Mouse (Mus musculus) heart, embryonic 16.5 days (tissue): ENCODE measurements around the gene Slc12a1. TPM values are rescaled to one million over a fixed set of nuclear protein-coding genes. Genes with fewer than 3 reads are reported as not detected.

Experiments
- ATAC-seq: fragments of 200-750 bp; cut with Nextera tagmentation; replicated peaks from 2 replicates; pipeline ENCODE4 v1.8.0; 2017; ENCODE audit warnings: moderate number of reproducible peaks; ENCODE audit not compliant: insufficient read depth, low FRiP score; ENCODE audit errors: extremely low read depth
- H3K27ac ChIP-seq: fragments of 300-500 bp; sonication (generic); 2 replicates; pipeline ENCODE4 v1.5.1; 2014; ENCODE audit warnings: mild to moderate bottlenecking, low read length, control low read depth, moderate library complexity
- H3K27me3 ChIP-seq: fragments of 300-500 bp; sonication (generic); 2 replicates; pipeline ENCODE4 v1.6.1; 2014; ENCODE audit warnings: low read length, mixed read lengths; ENCODE audit not compliant: control insufficient read depth, insufficient read depth
- H3K36me3 ChIP-seq: fragments of 300-500 bp; sonication (generic); 2 replicates; pipeline ENCODE4 v1.6.1; 2014; ENCODE audit not compliant: control insufficient read depth, insufficient read depth
- H3K4me1 ChIP-seq: fragments of 300-500 bp; sonication (generic); 2 replicates; pipeline ENCODE4 v1.6.1; 2014; ENCODE audit warnings: low read length, mixed read lengths; ENCODE audit not compliant: control insufficient read depth, insufficient read depth
- H3K4me2 ChIP-seq: fragments of 300-500 bp; sonication (generic); 2 replicates; pipeline ENCODE4 v1.6.1; 2014; ENCODE audit warnings: low read depth, mild to moderate bottlenecking, control low read depth, low read length
- H3K4me3 ChIP-seq: fragments of 300-500 bp; sonication (generic); 2 replicates; pipeline ENCODE4 v1.5.1; 2014; ENCODE audit warnings: mild to moderate bottlenecking, control low read depth, low read length
- H3K9ac ChIP-seq: fragments of 300-500 bp; sonication (generic); 2 replicates; pipeline ENCODE4 v1.6.1; 2014; ENCODE audit warnings: low read length, control low read depth
- H3K9me3 ChIP-seq: fragments of 300-500 bp; sonication (generic); replicated peaks from 2 replicates; pipeline ENCODE4 v1.6.1; 2016; ENCODE audit warnings: low read length; ENCODE audit not compliant: control insufficient read depth
- WGBS: fragments of 180-500 bp; shearing (Covaris S2); extraction: QIAGEN DNeasy Blood & Tissue Kit; methylation state at CpG from one replicate; pipeline ENCODE4 v1.1.7; 2014; 5-methylcytosine and 5-hydroxymethylcytosine counted together
- polyA plus RNA-seq: library from polyadenylated mRNA; unstranded; fragments of >200 nt; fragmentation: Nextera tagmentation; extraction: Ambion mirVana; gene quantifications from 2 replicates; pipeline ENCODE4 v1.2.1, GENCODE M21; 2015

The Slc12a1 gene
- polyA plus RNA-seq, 1 experiment from 2014 or later = not detected

DNA sequence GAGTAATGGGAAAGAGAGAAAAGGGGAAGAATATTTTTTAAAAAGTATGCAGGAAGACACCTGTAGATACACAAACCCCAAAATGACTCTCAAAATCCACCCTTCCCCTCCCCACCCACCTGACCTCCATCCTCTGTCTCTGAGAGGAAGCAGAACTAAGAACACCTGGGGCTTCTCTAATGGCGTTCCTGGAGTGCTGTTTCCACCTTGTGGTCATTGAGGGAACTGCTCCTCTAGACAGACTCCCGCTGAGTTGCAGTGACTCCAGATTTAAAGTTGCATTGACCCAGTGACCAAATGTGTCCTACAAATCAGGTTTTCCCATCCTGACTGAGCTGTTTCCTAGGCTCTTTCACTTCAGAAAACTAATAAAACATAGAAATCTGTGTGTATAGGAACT is 36.9 kb downstream of the Slc12a1 start:
- peaks cover 4% of the 10 kb centered on the region for H3K9me3 ChIP-seq
- no peak overlapping the region for H3K4me2 ChIP-seq
- no peak overlapping the region for H3K4me3 ChIP-seq
- 4% methylated on average over 2 of the region's 2 CpGs for WGBS
- H3K4me1 ChIP-seq = no peaks in the 10 kb centered on the region
- H3K27me3 ChIP-seq = no peaks in the 10 kb centered on the region
- H3K9ac ChIP-seq = no peak overlapping the region
- no peak overlapping the region for H3K27ac ChIP-seq
- no peaks in the 10 kb centered on the region for H3K36me3 ChIP-seq
- ATAC-seq = no peak

DNA sequence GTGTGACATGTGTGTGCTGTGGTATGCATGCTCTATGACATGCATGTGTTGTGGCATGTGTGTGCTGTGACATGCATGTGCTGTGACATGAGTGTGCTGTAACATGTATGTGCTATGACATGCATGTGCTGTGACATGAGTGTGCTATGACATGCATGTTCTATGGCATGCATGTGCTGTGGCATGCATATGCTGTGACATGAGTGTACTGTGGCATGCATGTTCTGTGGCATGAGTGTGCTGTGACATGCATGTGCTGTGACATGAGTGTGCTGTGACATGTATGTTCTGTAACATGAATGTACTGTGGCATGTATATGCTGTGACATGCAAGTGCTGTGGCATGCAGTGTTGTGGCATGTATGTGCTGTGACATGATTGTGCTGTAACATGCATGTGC is 40.6 kb downstream of the Slc12a1 start:
- no peak overlapping the region for H3K4me3 ChIP-seq
- H3K4me2 ChIP-seq = no peak overlapping the region
- H3K36me3 ChIP-seq = no peaks in the 10 kb centered on the region
- H3K27ac ChIP-seq = no peak overlapping the region
- no peaks in the 10 kb centered on the region for H3K4me1 ChIP-seq
- H3K9me3 ChIP-seq = peaks cover 4% of the 10 kb centered on the region
- ATAC-seq = no peak
- no peaks in the 10 kb centered on the region for H3K27me3 ChIP-seq
- no peak overlapping the region for H3K9ac ChIP-seq

DNA sequence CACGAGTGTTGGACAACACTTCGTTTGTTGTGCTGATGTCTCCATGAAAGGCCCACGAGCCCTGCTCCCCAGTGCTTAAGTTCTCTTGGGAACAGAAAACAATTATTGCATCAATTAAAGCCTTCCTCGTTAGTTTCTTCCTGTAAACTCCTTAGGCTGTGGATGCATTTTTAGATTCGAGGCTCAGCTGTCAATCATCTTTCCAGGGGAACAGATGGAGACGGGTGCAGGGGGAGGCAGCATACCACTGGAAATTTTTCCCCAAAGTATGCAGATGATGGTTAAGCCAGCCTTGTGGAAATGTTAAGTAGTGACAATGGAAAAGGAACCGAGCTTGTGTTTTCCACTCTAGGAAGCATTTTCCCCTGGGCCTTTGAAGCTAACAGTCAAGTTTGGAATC is 44.5 kb downstream of the Slc12a1 start:
- H3K4me2 ChIP-seq = no peak overlapping the region
- WGBS = 64% methylated on average over 7 of the region's 7 CpGs
- H3K9ac ChIP-seq = no peak overlapping the region
- H3K27me3 ChIP-seq = no peaks in the 10 kb centered on the region
- H3K4me3 ChIP-seq = no peak overlapping the region
- no peak overlapping the region for H3K27ac ChIP-seq
- ATAC-seq = no peak
- no peaks in the 10 kb centered on the region for H3K4me1 ChIP-seq
- H3K36me3 ChIP-seq = no peaks in the 10 kb centered on the region
- H3K9me3 ChIP-seq = peaks cover 2% of the 10 kb centered on the region

DNA sequence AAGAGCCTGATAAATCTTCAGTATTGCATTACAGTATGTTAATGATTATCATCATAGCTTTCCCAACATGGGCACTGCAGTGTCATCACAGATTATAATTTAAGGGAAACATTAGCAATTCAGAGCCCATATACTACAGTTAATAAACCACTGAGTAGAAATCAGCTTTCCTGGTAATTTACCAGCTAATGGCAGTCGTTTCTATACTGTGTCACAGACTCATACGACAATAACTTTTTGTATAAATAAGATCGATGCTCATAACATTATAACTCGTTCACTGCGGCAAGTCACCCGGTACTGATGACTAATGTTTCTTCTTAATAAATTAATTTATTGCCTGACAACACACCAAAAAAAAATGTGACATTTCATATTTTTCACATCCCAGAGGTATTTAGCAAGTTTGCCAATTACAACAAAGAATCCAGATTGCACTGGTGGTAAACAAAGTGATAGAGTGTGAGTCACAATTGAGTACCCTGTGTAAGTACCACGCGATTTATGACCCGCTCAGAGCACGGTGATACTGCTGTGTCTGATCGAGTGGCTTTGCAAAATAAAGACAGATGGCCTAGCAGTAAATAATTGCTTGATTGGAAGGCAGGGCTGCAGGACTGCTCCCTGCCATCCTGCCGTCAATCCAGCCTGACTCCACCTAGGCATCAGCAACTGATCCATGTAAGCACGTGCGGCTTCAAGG is 56.7 kb downstream of the Slc12a1 start:
- no peaks in the 10 kb centered on the region for H3K4me1 ChIP-seq
- H3K27me3 ChIP-seq = no peaks in the 10 kb centered on the region
- H3K36me3 ChIP-seq = no peaks in the 10 kb centered on the region
- 82% methylated on average over 14 of the region's 14 CpGs for WGBS
- H3K4me3 ChIP-seq = no peak overlapping the region
- no peak overlapping the region for H3K4me2 ChIP-seq
- H3K9me3 ChIP-seq = no peaks in the 10 kb centered on the region
- no peak overlapping the region for H3K9ac ChIP-seq
- ATAC-seq = no peak
- H3K27ac ChIP-seq = no peak overlapping the region

DNA sequence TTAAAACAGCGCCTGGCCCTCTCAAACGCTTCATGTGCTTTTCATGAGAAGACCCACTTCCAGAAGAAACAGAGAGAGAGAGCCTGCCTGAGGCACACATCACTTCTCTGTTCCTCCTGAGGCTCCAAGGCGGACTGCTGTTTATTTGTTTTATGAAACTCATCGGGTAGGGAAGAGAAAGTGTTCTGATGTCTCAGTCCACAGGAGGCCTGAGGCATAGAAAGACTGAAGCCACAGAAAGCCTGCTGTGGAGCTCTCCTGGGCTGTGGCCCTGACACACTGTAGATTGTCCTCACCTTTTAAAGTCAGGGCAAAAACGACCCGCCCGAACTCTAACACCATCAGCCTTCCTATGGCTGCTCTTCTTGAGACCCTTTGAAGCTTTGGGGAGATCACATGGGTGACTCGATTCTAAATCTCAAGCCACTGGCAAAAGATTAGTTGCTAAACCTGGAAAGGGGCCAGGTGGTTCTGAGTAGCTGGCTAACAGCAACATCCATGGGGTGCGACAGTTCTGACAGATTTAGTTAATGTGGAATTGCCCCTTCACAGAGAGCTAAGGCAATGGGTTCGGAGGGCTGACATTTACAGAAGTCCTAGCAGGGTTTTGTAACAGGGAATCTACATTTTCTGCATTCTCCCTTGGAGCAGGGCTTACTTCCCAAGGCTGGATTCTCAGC is 59.7 kb downstream of the Slc12a1 start:
- Histone ChIP-seq H3K9ac (no peak overlapping the region), H3K4me2 (no peak overlapping the region), H3K9me3 (no peaks in the 10 kb centered on the region), H3K4me3 (no peak overlapping the region), H3K27me3 (no peaks in the 10 kb centered on the region), H3K36me3 (no peaks in the 10 kb centered on the region), H3K27ac (no peak overlapping the region), H3K4me1 (no peaks in the 10 kb centered on the region)
- no peak for ATAC-seq
- WGBS = 53% methylated on average over 10 of the region's 10 CpGs

DNA sequence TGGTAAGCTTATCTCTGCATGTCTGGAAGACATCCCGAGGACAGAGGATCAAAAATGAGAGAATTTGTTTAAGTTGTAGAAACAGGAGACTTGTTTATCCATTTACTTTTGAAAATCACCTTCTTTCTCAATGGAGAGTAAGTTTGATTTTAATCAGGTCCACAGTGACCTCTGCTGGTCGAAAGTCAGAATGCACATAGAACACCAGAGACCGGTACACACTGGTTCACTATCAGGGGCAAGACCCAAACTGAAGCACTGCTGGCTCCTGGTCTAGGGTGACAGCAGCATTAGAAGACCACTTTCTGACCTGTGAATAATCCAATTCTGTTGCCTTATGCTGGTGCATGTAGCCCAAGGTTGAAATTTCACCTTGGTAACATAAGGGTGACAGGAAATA is 62.3 kb downstream of the Slc12a1 start:
- Histone ChIP-seq H3K36me3 (no peaks in the 10 kb centered on the region), H3K27ac (no peak overlapping the region), H3K4me3 (no peak overlapping the region), H3K9ac (no peak overlapping the region), H3K27me3 (no peaks in the 10 kb centered on the region), H3K4me2 (no peak overlapping the region), H3K4me1 (no peaks in the 10 kb centered on the region), H3K9me3 (no peaks in the 10 kb centered on the region)
- 0% methylated on average over 3 of the region's 3 CpGs for WGBS
- ATAC-seq = no peak

DNA sequence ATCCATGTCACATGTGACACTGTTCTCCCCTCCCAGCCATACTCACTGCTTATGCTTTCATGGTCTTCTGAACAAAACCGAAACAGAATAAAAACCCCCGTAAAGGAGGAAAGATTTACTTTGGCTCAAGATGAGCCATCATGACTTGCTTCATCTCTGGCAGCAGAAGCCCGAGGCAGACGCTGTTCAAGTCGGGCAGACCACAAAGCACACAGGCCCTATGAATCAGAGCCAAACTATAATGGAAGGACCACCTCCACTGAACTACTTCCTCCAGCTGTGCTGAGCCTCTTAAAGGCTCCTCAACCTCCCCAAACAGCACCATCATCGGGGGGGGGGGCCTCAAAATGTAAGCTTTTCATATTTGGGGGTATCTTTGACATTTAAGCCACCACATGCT is 65.0 kb downstream of the Slc12a1 start:
- ATAC-seq = no peak
- no peaks in the 10 kb centered on the region for H3K27me3 ChIP-seq

DNA sequence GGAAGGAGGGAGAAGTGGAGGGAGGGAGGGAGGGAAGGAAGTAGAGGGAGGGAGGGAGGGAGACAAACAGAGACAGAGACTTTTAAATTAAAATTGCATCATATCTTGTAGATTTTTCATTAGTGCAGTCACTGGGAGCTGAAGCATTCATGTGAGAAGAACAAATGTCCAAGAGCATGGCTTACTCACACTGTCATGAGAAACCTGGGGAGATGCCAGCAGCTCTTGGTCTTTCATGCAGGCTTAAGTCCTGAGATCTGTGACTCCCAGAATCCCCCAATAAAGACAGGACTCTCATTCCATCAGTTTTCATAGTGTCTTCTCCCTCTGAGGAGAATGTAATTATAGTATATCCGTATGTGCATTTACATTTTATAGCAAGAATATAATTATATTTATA is 66.3 kb downstream of the Slc12a1 start:
- Histone ChIP-seq H3K9ac (no peak overlapping the region), H3K4me2 (no peak overlapping the region), H3K9me3 (no peaks in the 10 kb centered on the region), H3K36me3 (no peaks in the 10 kb centered on the region), H3K4me1 (no peaks in the 10 kb centered on the region), H3K27me3 (no peaks in the 10 kb centered on the region), H3K27ac (no peak overlapping the region), H3K4me3 (no peak overlapping the region)
- 95% methylated on average over 1 of the region's 1 CpGs for WGBS
- ATAC-seq = no peak

More for the DNA sequence above, 65.0 kb downstream of the Slc12a1 start:
- no peaks in the 10 kb centered on the region for H3K36me3 ChIP-seq
- no peak overlapping the region for H3K4me3 ChIP-seq
- H3K4me2 ChIP-seq = no peak overlapping the region
- no peak overlapping the region for H3K27ac ChIP-seq
- H3K9me3 ChIP-seq = no peaks in the 10 kb centered on the region
- H3K4me1 ChIP-seq = no peaks in the 10 kb centered on the region
- no peak overlapping the region for H3K9ac ChIP-seq
- 75% methylated on average over 6 of the region's 6 CpGs for WGBS

DNA sequence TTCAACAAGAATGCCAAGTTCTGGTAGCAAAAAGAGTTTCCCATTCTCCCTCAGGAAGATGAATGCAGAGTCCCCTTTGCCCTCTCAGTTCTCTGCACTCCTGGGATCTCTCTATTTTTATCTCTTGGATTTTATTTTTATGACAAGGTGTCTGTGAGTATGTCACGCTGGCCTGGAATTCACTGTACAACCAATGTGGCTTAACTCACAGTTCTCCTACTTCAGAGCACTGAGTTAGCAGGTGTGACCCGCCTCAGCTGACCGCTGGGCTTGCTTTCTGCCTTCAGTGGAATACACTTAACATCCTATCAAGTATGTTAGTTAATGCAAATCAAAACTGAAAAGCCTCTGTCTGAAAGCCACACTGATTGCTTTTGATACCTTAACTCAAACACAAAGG is 67.0 kb downstream of the Slc12a1 start:
- H3K4me2 ChIP-seq = no peak overlapping the region
- no peak overlapping the region for H3K9ac ChIP-seq
- H3K27me3 ChIP-seq = no peaks in the 10 kb centered on the region
- no peak overlapping the region for H3K4me3 ChIP-seq
- no peak overlapping the region for H3K27ac ChIP-seq
- ATAC-seq = peak; percentile 67
- H3K36me3 ChIP-seq = no peaks in the 10 kb centered on the region
- WGBS = 51% methylated on average over 3 of the region's 3 CpGs
- H3K4me1 ChIP-seq = no peaks in the 10 kb centered on the region
- no peaks in the 10 kb centered on the region for H3K9me3 ChIP-seq
